Mouse (Mus musculus): ENCODE results near the gene Olfr15.
"Not testable (repeated sequence)": the region's sequence is repeated elsewhere in the genome, so short reads cannot be mapped to it uniquely, and the experiment has no call there.

The Olfr15 gene

DNA sequence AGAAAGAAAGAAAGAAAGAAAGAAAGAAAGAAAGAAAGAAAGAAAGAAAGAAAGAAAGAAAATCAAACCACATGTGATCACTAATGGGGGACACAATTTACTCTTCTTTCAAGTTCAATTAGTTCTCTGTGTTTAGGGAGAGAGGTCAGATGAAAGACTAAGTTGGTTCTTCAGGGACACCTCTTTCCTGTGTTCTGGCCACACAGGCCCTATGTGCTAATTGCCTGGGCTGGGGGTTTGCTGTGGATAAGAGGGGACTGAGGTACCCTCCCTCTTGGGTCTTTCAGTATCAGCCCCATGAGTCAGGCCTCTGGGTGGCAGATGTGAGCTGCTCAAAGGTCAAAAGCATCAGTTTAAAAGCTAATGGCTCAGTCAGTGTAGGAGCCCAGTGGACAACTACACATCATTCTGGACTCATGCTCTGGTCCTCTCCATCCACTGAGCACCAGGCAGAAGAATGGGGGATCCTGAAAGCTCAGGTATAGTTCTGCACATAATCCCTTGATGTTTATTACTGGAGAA lies at the start of gene Olfr15:
Gene Olfr15, plus strand, starts transcription at position 291 of the 522 bp plus-strand sequence.
- DNase-seq (ENCODE audit: low spot score in 2 of 2): peak in 1 of 2 experiments; percentile 38

GRCm38 (mm10) chr16:3781237-3781636 lies 49.4 kb upstream of the Olfr15 start:
- no peak for DNase-seq (ENCODE audit: low spot score in 2 of 2)

GRCm38 (mm10) chr16:3788394-3788793 lies 42.3 kb upstream of the Olfr15 start:
- DNase-seq (ENCODE audit: low spot score in 2 of 2): no peak

- peak in 1 of 2 experiments; percentile 30 for DNase-seq (ENCODE audit: low spot score in 2 of 2)
Observed at GRCm38 (mm10) chr16:3808176-3808575, 22.5 kb upstream of the Olfr15 start.

DNA sequence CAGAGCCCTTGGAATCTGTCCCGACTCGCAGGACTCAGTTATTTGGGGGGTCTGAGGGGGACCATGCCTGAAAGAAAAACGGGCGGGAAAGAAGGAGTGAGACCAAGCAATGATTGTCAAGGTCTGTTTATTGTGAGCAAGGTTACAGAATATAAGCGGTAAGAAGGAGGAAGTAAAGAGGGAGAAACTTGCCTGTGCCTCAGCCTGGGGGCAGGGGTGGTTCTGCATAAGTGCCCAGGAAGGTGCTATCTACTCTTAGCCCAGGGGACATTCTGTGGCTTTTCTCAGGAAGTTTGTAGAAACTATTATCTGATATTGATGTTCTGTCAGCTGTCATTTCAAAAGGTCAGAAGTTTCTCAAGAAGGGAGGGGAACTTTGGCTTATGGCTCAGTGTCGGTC lies 16.0 kb upstream of the Olfr15 start:
- DNase-seq (ENCODE audit: low spot score in 2 of 2): peak in 1 of 2 experiments; percentile 53

- no peak for DNase-seq (ENCODE audit: low spot score in 2 of 2)
Observed at GRCm38 (mm10) chr16:3820202-3820601, 10.5 kb upstream of the Olfr15 start.

DNA sequence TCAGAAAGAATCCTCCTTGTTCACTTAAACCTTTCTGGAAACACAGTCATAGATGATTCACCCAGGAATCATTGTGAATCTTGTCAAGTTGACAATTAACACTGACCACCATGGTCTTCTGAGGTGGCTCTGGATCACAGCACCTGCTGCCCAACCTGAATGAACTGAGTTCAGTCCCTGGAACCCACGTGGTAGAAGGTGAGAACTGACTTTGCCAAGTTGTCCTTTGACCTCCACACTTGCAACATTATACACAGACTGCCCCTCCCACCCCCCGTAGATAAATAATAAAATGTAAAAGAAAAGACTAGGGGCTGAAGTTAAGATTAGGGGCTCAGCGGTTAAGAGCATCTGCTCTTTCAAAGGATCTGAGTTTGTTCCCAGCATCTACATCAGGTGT lies 2.7 kb upstream of the Olfr15 start:
- no peak for DNase-seq (ENCODE audit: low spot score in 2 of 2)

DNA sequence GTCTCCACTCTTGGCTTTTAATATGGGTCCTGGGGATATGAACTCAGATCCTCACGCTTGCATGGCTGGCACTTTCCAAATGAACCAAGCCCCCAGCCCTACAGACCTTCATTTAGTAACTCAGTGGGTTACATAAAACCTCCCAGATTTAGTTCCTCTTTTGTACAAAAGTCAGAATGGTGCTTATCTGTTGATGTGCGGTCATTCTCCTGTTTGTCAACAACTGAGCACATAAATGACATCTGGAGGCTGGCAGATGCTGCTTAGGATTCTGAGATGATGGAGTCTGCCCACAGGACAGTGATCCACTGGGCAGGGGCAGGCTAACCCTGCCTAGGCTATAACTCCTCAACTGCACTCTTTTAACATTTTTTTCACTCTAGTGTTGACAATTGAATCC lies 951 bp upstream of the Olfr15 start:
- peak in 1 of 2 experiments; percentile 28 for DNase-seq (ENCODE audit: low spot score in 2 of 2)

- peak in 1 of 2 experiments; percentile 21 for DNase-seq (ENCODE audit: low spot score in 2 of 2)
Observed at GRCm38 (mm10) chr16:3835461-3835860, 4.8 kb downstream of the Olfr15 start.

- DNase-seq (ENCODE audit: low spot score in 2 of 2): peak in 1 of 2 experiments; percentile 52
Observed at GRCm38 (mm10) chr16:3839157-3839885, 8.6 kb downstream of the Olfr15 start.

DNA sequence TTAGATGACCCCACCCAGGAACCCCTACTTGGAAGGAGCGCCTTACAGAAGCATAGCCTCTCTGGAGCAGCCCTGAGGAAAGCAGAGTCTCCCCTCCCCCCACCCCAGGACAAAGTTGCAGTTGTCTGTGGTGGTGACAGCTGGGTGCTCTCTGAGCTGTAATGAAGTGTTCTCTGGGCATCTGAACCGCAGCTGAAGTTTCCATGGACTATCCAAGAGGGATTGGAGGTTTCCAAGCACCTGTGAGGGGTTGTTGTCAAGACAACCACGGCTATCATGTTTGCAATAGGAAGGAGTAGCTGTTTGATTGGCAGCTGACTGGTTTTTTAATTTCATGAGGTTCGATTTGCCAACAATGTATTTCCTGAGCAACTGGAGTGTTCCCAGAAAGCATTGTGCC lies 12.3 kb downstream of the Olfr15 start:
- peak in 1 of 2 experiments; percentile 42 for DNase-seq (ENCODE audit: low spot score in 2 of 2)

GRCm38 (mm10) chr16:3843796-3844195 lies 13.1 kb downstream of the Olfr15 start:
- no peak for DNase-seq (ENCODE audit: low spot score in 2 of 2)

DNA sequence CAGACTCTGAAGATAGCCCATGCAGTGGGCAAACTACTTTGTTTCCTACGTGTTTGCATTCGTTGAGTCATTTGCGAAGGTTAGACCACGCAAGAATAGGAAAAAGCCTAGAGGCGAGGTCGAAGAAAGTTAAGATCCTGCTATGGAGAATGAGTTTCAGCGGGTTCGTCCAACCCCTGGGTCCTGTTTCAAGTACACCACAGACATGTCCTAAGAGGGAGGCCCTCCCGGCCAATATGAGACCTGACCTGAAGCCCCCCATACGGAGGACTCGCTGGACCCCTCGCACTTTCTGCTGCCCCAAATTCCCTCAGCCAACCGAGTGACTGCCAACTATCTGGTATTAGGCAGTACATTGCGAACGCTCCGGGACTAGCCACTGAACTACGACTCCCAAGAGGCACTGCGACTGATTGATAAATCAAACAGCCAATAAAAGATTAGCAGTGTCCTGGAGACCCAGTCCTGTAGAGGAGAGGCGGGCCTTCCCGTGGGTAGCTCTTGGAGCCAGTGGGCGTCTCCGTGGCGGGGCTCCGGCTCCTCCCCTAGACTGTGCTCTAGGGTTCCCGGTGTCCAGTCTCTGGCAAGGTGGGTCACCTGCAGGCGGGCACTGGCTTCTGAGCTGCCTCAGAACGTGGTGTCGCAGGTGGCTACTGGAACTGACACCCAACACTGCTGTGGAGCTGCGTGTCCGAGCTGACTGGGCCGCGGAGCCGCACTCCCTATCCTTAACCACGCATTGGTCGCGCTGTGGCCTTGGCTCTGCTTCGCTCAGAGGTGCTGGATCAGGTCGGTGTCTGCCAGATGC lies 16.2 kb downstream of the Olfr15 start, which contains the start of gene Zfp174:
Gene Zfp174, plus strand, starts transcription at position 558 of the 808 bp plus-strand sequence.
- peak; percentile 88 to 92 for DNase-seq (ENCODE audit: low spot score in 2 of 2)

GRCm38 (mm10) chr16:3847871-3848270 lies 17.2 kb downstream of the Olfr15 start:
- no peak for DNase-seq (ENCODE audit: low spot score in 2 of 2)

GRCm38 (mm10) chr16:3848416-3848815 lies 17.7 kb downstream of the Olfr15 start:
- DNase-seq (ENCODE audit: low spot score in 2 of 2): no peak

DNA sequence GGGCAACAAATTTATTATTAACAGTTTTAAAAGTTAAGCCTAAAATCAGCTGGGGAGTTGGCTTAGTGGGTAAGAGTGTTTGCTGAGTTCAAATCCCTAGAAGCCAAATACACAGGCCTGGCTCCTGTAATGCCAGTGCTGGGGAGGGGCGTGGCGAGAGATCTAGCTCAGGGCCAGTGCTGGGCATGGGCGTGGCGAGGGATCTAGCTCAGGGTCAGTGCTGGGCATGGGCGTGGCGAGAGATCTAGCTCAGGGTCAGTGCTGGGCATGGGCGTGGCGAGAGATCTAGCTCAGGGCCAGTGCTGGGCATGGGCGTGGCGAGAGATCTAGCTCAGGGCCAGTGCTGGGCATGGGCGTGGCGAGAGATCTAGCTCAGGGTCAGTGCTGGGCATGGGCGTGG lies 20.6 kb downstream of the Olfr15 start:
- not testable (repeated sequence) for DNase-seq (ENCODE audit: low spot score in 2 of 2)

DNA sequence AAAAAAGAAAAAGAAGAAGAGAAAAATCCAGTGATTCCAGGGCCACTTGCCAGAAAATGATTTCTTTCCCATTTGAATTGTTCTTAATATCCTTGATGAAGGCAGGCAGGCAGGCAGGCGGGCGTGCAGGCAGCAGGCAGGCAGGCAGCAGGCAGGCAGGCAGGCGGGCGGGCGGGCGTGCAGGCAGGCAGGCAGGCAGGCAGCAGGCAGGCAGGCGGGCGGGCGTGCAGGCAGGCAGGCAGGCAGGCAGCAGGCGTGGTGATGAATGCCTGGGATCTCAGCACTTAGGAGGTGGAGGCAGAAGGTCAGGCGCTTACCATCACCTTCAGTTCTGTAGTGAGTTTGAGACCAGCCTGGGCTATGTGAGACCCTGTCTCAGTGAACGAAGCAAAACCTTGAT lies 21.9 kb downstream of the Olfr15 start:
- DNase-seq (ENCODE audit: low spot score in 2 of 2): no peak

GRCm38 (mm10) chr16:3854437-3855182 lies 23.9 kb downstream of the Olfr15 start:
- DNase-seq (ENCODE audit: low spot score in 2 of 2): no peak

DNA sequence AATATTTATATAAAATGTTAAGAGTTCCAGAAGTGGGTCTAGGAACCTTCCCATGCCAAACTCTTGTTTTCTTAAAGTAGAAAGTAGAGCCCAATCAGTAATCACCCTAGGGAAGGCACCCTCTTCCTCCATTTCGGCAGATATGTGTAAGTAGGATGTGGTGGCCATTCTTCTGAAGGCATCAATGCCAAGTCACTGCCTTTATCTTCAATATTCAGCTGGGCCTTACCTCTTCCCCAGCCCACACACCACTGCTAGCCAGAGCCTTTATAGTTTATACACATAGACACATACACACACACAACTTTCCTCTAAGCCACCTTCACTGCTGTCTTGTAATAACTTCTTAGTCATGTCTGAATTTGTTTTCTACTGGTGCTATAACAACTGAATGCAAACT lies 25.1 kb downstream of the Olfr15 start:
- no peak for DNase-seq (ENCODE audit: low spot score in 2 of 2)

DNA sequence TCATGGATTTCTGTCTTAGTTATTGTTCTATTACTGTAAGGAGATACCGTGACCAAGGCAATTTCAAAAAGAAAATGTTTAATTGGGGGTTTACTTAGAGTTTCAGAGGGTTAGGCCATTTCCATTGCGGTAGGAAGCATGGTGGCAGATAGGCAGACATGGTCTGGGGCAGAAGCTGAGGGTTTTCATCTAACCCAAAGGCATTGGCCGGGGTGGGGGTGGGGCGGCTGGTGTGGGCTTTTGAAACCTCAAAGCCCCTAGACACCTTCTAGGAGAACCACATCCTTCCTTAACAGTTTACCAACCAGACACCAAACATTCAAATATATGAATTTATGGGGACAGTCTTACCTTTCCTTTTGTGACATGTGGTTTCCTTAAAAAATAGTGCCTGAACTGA lies 28.6 kb downstream of the Olfr15 start:
- no peak for DNase-seq (ENCODE audit: low spot score in 2 of 2)

- DNase-seq (ENCODE audit: low spot score in 2 of 2): no peak
Observed at GRCm38 (mm10) chr16:3871815-3872214, 41.1 kb downstream of the Olfr15 start.

All from spleen, postnatal 4 days (tissue).